Mouse (Mus musculus): ENCODE measurements around the gene Ppm1d. TPM values are rescaled to one million over a fixed set of nuclear protein-coding genes. Genes with fewer than 3 reads are reported as not detected.

Gene Ppm1d
- polyA plus RNA-seq, 1 experiment = 7.5 TPM

GRCm38 (mm10) chr11:85393990-85394389 is 82.9 kb downstream of the Ppm1d start:
- Histone ChIP-seq H3K36me3 (ENCODE audit: control insufficient read depth, insufficient read depth) (no peaks in the 10 kb centered on the region), H3K79me2 (ENCODE audit: control insufficient read depth, insufficient read depth) (no peaks in the 10 kb centered on the region), H3K4me3 (ENCODE audit: insufficient read depth, poor library complexity, severe bottlenecking) (no peak overlapping the region), H3K27me3 (ENCODE audit: control insufficient read depth, insufficient read depth, insufficient read length) (no peaks in the 10 kb centered on the region), H3K79me3 (ENCODE audit: low read depth) (no peaks in the 10 kb centered on the region), H3ac (ENCODE audit: control insufficient read depth, insufficient read length, low read depth) (no peak overlapping the region)
- TF ChIP-seq MYOD1 (IDR thresholded peaks at IDR 0.05; ENCODE audit: control insufficient read depth, insufficient read length, low read depth) (no peak), CEBPB (IDR thresholded peaks at IDR 0.05; ENCODE audit: low read depth) (no peak), CTCF (IDR thresholded peaks at IDR 0.05; ENCODE audit: control insufficient read depth, insufficient read depth, insufficient read length) (no peak), USF1 (IDR thresholded peaks at IDR 0.05; ENCODE audit: low read depth) (no peak), MYOG (IDR thresholded peaks at IDR 0.05; ENCODE audit: control insufficient read depth, extremely low read depth, insufficient read length) (no peak), MAX (IDR thresholded peaks at IDR 0.05) (no peak), FOSL1 (IDR thresholded peaks at IDR 0.05; ENCODE audit: insufficient read depth, low read length, poor library complexity, severe bottlenecking) (no peak)

- no peak for TF ChIP-seq MYOD1 (IDR thresholded peaks at IDR 0.05; ENCODE audit: control insufficient read depth, insufficient read length, low read depth)
- TF ChIP-seq FOSL1 (IDR thresholded peaks at IDR 0.05; ENCODE audit: insufficient read depth, low read length, poor library complexity, severe bottlenecking) = no peak
- TF ChIP-seq MYOG (IDR thresholded peaks at IDR 0.05; ENCODE audit: control insufficient read depth, extremely low read depth, insufficient read length) = no peak
- no peak for TF ChIP-seq USF1 (IDR thresholded peaks at IDR 0.05; ENCODE audit: low read depth)
- TF ChIP-seq CEBPB (IDR thresholded peaks at IDR 0.05; ENCODE audit: low read depth) = no peak
- TF ChIP-seq MAX (IDR thresholded peaks at IDR 0.05) = no peak
- no peak for TF ChIP-seq CTCF (IDR thresholded peaks at IDR 0.05; ENCODE audit: control insufficient read depth, insufficient read depth, insufficient read length)
- Histone ChIP-seq H3K79me2 (ENCODE audit: control insufficient read depth, insufficient read depth) (no peaks in the 10 kb centered on the region), H3K4me3 (ENCODE audit: insufficient read depth, poor library complexity, severe bottlenecking) (no peak overlapping the region), H3K27me3 (ENCODE audit: control insufficient read depth, insufficient read depth, insufficient read length) (no peaks in the 10 kb centered on the region), H3ac (ENCODE audit: control insufficient read depth, insufficient read length, low read depth) (no peak overlapping the region), H3K36me3 (ENCODE audit: control insufficient read depth, insufficient read depth) (no peaks in the 10 kb centered on the region), H3K79me3 (ENCODE audit: low read depth) (no peaks in the 10 kb centered on the region)
Measured at GRCm38 (mm10) chr11:85395361-85395760, 84.3 kb downstream of the Ppm1d start.

Other genes starting within 250 kb of the Ppm1d start
- 2.9 TPM for gene Usp32, start 171.1 kb upstream of the Ppm1d start, polyA plus RNA-seq (2012; fragmentation: generic; extraction: Trizol)
- not detected for gene 1700125H20Rik, start 140.8 kb upstream of the Ppm1d start, polyA plus RNA-seq (2012; fragmentation: generic; extraction: Trizol)
- 8.7 TPM for gene Appbp2, start 76.1 kb upstream of the Ppm1d start, polyA plus RNA-seq (2012; fragmentation: generic; extraction: Trizol)
- 11.1 TPM for gene Bcas3, start 41.9 kb downstream of the Ppm1d start, polyA plus RNA-seq (2012; fragmentation: generic; extraction: Trizol)